Mouse (Mus musculus): Measurements from ENCODE around the gene Mecom.

GRCm38 (mm10) chr3:30392218-30392617 lies 155.6 kb downstream of the Mecom start:
- TF ChIP-seq CTCF (IDR thresholded peaks at IDR 0.05; ENCODE audit: extremely low read depth, insufficient read depth, insufficient read length, insufficient replicate concordance) (no peak), POLR2A (IDR thresholded peaks at IDR 0.05; ENCODE audit: low read depth, low read length) (no peak)
